ENCODE assay signal across 20 mouse cellular contexts in genomic region chr1:72951802-72952201, GRCm38 (mm10).
A peak's percentile ranks its signal among the peaks of the same experiment; 100 is the strongest.
DNase-seq lines count a peak whose midpoint lies in the region; ATAC-seq and TF ChIP-seq lines count a peak whose summit lies in the region.
"Had no signal": no experiment of that assay in that cellular context is flagged by ENCODE, and none has a peak within 500 bp of the region (broad histone marks: within the 10 kb centered on the region; RNA-seq: fewer than 3 reads in every experiment).

No protein-coding gene starts in this region.

- H3K4me3 ChIP-seq in C2C12 (ENCODE audit: insufficient read depth, poor library complexity, severe bottlenecking), result no peak overlapping the region
- H3K4me3 ChIP-seq in embryonic facial prominence, embryonic 15.5 days (replicated peaks), result no peak overlapping the region
- H3K4me3 ChIP-seq: forebrain, embryonic 10.5 days; hindbrain, embryonic 15.5 days; liver, embryonic 15.5 days; midbrain, embryonic 13.5 days had no signal

- H3K79me2 ChIP-seq in C2C12 (ENCODE audit: control insufficient read depth, insufficient read depth), result no peaks in the 10 kb centered on the region

- ATAC-seq in embryonic facial prominence, embryonic 15.5 days (ENCODE audit: insufficient number of reproducible peaks, low FRiP score, low TSS enrichment, low read depth), result peak; percentile 76
- ATAC-seq in erythroblast, adult 5-6 weeks (replicated peaks; ENCODE audit: low FRiP score, poor library complexity, severe bottlenecking), result no peak
- ATAC-seq: midbrain, embryonic 13.5 days; Patski had no signal

- no peaks in the 10 kb centered on the region for H3K27me3 ChIP-seq in C2C12 (ENCODE audit: control insufficient read depth, insufficient read depth, insufficient read length)
- H3K27me3 ChIP-seq in embryonic facial prominence, embryonic 15.5 days, result no peaks in the 10 kb centered on the region
- H3K27me3 ChIP-seq: hindbrain, embryonic 15.5 days; midbrain, embryonic 13.5 days had no signal

- no peak overlapping the region for H3K27ac ChIP-seq in embryonic facial prominence, embryonic 15.5 days (replicated peaks)
- H3K27ac ChIP-seq: forebrain, embryonic 10.5 days; hindbrain, embryonic 15.5 days; liver, embryonic 15.5 days; midbrain, embryonic 13.5 days had no signal

- H3K4me1 ChIP-seq in embryonic facial prominence, embryonic 15.5 days, result peaks cover 6% of the 10 kb centered on the region; the same call in 1 of the 2 replicates
- H3K4me1 ChIP-seq: hindbrain, embryonic 15.5 days; liver, embryonic 15.5 days; midbrain, embryonic 13.5 days had no signal

- H3K36me3 ChIP-seq in C2C12 (ENCODE audit: control insufficient read depth, insufficient read depth), result no peaks in the 10 kb centered on the region
- no peaks in the 10 kb centered on the region for H3K36me3 ChIP-seq in embryonic facial prominence, embryonic 15.5 days
- H3K36me3 ChIP-seq: forebrain, embryonic 10.5 days; hindbrain, embryonic 15.5 days; liver, embryonic 15.5 days; midbrain, embryonic 13.5 days had no signal

- peak; percentile 13 for DNase-seq in cerebellum, adult 9-10 months
- DNase-seq in cerebellum, adult 8-10 months, result no peak
- peak; percentile 48 for DNase-seq in mesoderm, embryonic 11.5 days (ENCODE audit: low read depth, low spot score)
- DNase-seq in spleen, adult 18-20 months, result no peak
- DNase-seq in testis, postnatal 14 days (ENCODE audit: low spot score), result no peak
- DNase-seq: cerebellum, adult 11 months; heart, adult 18-20 months; kidney, adult 18-20 months; kidney, postnatal 4 days; layer of hippocampus, postnatal 36 days; left cerebral cortex, postnatal 4 days; lung, postnatal 4 days had no signal

- TF ChIP-seq CTCF in C2C12 (IDR thresholded peaks at IDR 0.05; ENCODE audit: control insufficient read depth, insufficient read depth, insufficient read length), result no peak

- no peak overlapping the region for H3ac ChIP-seq in C2C12 (ENCODE audit: control insufficient read depth, insufficient read length, low read depth)

- WGBS in embryonic facial prominence, embryonic 15.5 days, result 63% methylated on average over 7 of the region's 7 CpGs

- no peak overlapping the region for H3K9ac ChIP-seq in embryonic facial prominence, embryonic 15.5 days
- H3K9ac ChIP-seq: hindbrain, embryonic 15.5 days; liver, embryonic 15.5 days; midbrain, embryonic 13.5 days had no signal

- no peaks in the 10 kb centered on the region for H3K79me3 ChIP-seq in C2C12 (ENCODE audit: low read depth)

- no peak overlapping the region for H3K4me2 ChIP-seq in embryonic facial prominence, embryonic 15.5 days (replicated peaks)
- H3K4me2 ChIP-seq: hindbrain, embryonic 15.5 days; liver, embryonic 15.5 days; midbrain, embryonic 13.5 days had no signal

- H3K9me3 ChIP-seq in embryonic facial prominence, embryonic 15.5 days (replicated peaks), result no peaks in the 10 kb centered on the region
- H3K9me3 ChIP-seq: forebrain, embryonic 10.5 days; hindbrain, embryonic 15.5 days; liver, embryonic 15.5 days; midbrain, embryonic 13.5 days had no signal

TF ChIP-seq in C2C12, 6 proteins besides CTCF, POLR2A, EP300 and RAD21:
- no peak for TF ChIP-seq USF1 (IDR thresholded peaks at IDR 0.05; ENCODE audit: low read depth)
- peak; percentile 100 for TF ChIP-seq MYOD1 (IDR thresholded peaks at IDR 0.05; ENCODE audit: control insufficient read depth, insufficient read length, low read depth)
- no peak for TF ChIP-seq CEBPB (IDR thresholded peaks at IDR 0.05; ENCODE audit: low read depth)
- peak; percentile 34 for TF ChIP-seq MAX (IDR thresholded peaks at IDR 0.05)
- TF ChIP-seq MYOG (IDR thresholded peaks at IDR 0.05; ENCODE audit: control insufficient read depth, extremely low read depth, insufficient read length), result no peak
- TF ChIP-seq FOSL1 (IDR thresholded peaks at IDR 0.05; ENCODE audit: insufficient read depth, low read length, poor library complexity, severe bottlenecking), result peak; percentile 30

Comparison
In these comparisons a context has a peak if more than half of its experiments do, and no peak if none do; other contexts are left out.
1. DNase-seq: peak in cerebellum, adult 9-10 months (single experiment) and mesoderm, embryonic 11.5 days (single experiment); none in cerebellum, adult 8-10 months (single experiment), spleen, adult 18-20 months (0 of 2) and testis, postnatal 14 days (single experiment).